Mouse (Mus musculus) stomach, embryonic 16.5 days (tissue): Measurements from ENCODE around the gene Trp53i11. TPM values are rescaled to one million over a fixed set of nuclear protein-coding genes. Genes with fewer than 3 reads are reported as not detected.

Experiments used
- ATAC-seq: fragments of 200-750 bp; cut with Nextera tagmentation; 2 replicates; pipeline ENCODE4 v1.8.0; 2017; ENCODE audit warnings: moderate number of reproducible peaks, moderate TSS enrichment; ENCODE audit not compliant: insufficient read depth, low FRiP score
- H3K27ac ChIP-seq: fragments of 300-500 bp; sonication (generic); 2 replicates; pipeline ENCODE4 v1.5.1; 2014; ENCODE audit warnings: low read length
- H3K27me3 ChIP-seq: fragments of 300-500 bp; sonication (generic); 2 replicates; pipeline ENCODE4 v1.6.1; 2014; ENCODE audit warnings: low read length, control low read depth, mixed read lengths; ENCODE audit not compliant: control insufficient read depth, insufficient read depth
- H3K36me3 ChIP-seq: fragments of 300-500 bp; sonication (generic); 2 replicates; pipeline ENCODE4 v1.6.1; 2014; ENCODE audit warnings: low read length; ENCODE audit not compliant: control insufficient read depth, insufficient read depth
- H3K4me1 ChIP-seq: fragments of 300-500 bp; sonication (generic); 2 replicates; pipeline ENCODE4 v1.6.1; 2014; ENCODE audit warnings: low read length, control low read depth, mixed read lengths; ENCODE audit not compliant: control insufficient read depth, insufficient read depth
- H3K4me2 ChIP-seq: fragments of 300-500 bp; sonication (generic); 2 replicates; pipeline ENCODE4 v1.6.1; 2014; ENCODE audit warnings: low read depth, low read length, mixed read lengths
- H3K4me3 ChIP-seq: fragments of 300-500 bp; sonication (generic); replicated peaks from 2 replicates; pipeline ENCODE4 v1.5.1; 2014; ENCODE audit warnings: mild to moderate bottlenecking, low read length
- H3K9ac ChIP-seq: fragments of 300-500 bp; sonication (generic); 2 replicates; pipeline ENCODE4 v1.6.1; 2014; ENCODE audit warnings: low read length
- H3K9me3 ChIP-seq: fragments of 300-500 bp; sonication (generic); replicated peaks from 2 replicates; pipeline ENCODE4 v1.6.1; 2016; ENCODE audit warnings: low read length, control low read depth; ENCODE audit not compliant: control insufficient read depth
- WGBS: fragments of 180-500 bp; shearing (Covaris S2); extraction: QIAGEN DNeasy Blood & Tissue Kit; methylation state at CpG from one replicate; pipeline ENCODE4 v1.1.7; 2014; 5-methylcytosine and 5-hydroxymethylcytosine counted together
- polyA plus RNA-seq: library from polyadenylated mRNA; unstranded; fragments of >200 nt; fragmentation: Nextera tagmentation; extraction: Ambion mirVana; gene quantifications from 2 replicates; pipeline ENCODE4 v1.2.1, GENCODE M21; 2015

Trp53i11 gene
- polyA plus RNA-seq, 1 experiment from 2014 or later: 34.0 TPM

DNA sequence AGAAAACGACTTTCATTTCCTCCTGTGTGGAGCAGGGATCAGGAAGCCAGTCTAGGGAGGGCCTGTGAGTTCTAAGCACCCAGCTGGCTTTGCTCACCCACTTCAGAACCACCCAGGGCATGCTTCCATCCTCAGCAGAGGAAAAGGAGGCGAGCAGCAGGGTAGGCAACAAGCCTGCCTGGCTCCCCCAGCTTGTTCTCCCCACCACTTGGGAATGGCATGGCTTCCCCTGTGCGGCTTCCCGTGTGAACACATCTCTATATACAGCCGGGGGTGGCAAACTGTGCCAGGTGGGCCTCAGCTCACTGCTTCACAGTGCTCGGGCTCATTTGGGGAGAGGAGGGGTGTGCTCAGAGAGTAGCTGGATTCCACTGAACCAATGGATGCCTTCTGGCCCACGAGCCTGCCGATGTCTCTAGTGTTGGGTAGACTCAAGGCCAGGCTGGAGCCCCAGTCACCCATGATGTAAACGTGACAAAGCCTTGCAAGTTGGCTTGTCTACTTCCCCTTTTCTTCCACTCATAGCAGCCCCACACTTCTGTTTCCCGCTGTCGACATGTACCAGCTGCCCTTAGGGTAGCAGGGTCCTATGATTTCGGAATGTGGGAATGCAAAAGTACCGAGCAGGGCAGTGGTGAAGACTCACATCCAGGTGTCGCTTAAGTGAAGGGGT is 20.5 kb upstream of the Trp53i11 start:
- WGBS: 68% methylated on average over 14 of the region's 14 CpGs
- Histone ChIP-seq H3K9me3 (no peaks in the 10 kb centered on the region), H3K4me3 (no peak overlapping the region), H3K9ac (no peak overlapping the region; the same call in 1 of the 2 replicates), H3K4me1 (peaks cover 25% of the 10 kb centered on the region), H3K36me3 (no peaks in the 10 kb centered on the region), H3K27me3 (no peaks in the 10 kb centered on the region), H3K27ac (no peak overlapping the region), H3K4me2 (no peak overlapping the region)
- no peak for ATAC-seq

DNA sequence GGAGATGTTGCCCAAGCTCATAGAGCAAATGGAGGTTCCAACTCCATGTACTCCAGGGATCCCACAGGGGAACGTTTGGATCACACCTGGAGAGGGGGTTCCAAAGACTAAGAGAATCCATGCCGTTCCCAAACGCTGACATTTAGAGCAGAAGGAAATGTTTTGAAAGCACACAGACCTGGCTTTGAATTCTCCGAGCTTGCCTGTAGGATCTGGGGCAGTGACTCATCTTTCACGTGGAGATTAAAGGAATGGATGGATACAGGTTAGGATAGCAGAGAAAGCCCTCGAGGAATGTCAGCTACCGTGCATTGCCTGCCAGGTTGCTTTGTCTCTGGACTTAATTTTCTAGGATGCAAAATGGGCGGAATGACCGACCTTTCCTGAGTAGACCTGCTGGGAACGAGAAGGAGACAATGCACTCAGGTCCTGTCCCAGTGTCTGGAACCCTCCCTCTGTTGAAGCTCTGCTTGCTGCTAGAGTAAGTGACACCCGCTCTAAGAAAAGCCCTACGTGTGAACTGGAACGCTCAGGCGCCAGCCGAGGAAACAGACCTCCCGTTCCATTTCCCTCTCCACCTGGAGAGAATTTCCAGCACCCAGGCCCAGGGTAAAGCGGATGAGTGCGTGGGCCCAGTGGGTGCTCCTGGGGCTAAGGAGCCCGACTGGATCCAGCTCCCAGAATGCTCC is 17.0 kb upstream of the Trp53i11 start:
- Histone ChIP-seq H3K36me3 (no peaks in the 10 kb centered on the region), H3K4me1 (peaks cover 24% of the 10 kb centered on the region), H3K9me3 (no peaks in the 10 kb centered on the region), H3K27me3 (no peaks in the 10 kb centered on the region), H3K9ac (no peak overlapping the region), H3K4me3 (no peak overlapping the region), H3K27ac (no peak overlapping the region), H3K4me2 (no peak overlapping the region)
- 61% methylated on average over 19 of the region's 19 CpGs for WGBS
- no peak for ATAC-seq

- Histone ChIP-seq H3K27me3 (no peaks in the 10 kb centered on the region), H3K9ac (no peak overlapping the region), H3K27ac (no peak overlapping the region; the same call in 1 of the 2 replicates), H3K4me1 (peaks cover 27% of the 10 kb centered on the region), H3K4me3 (no peak overlapping the region), H3K4me2 (no peak overlapping the region), H3K36me3 (no peaks in the 10 kb centered on the region), H3K9me3 (no peaks in the 10 kb centered on the region)
- ATAC-seq: no peak
- WGBS: 51% methylated on average over 5 of the region's 5 CpGs
Measured at GRCm38 (mm10) chr2:93170845-93171200, 16.5 kb upstream of the Trp53i11 start.

- Histone ChIP-seq H3K4me1 (peaks cover 31% of the 10 kb centered on the region), H3K27me3 (no peaks in the 10 kb centered on the region), H3K27ac (no peak overlapping the region), H3K36me3 (no peaks in the 10 kb centered on the region), H3K9me3 (no peaks in the 10 kb centered on the region), H3K4me3 (no peak overlapping the region), H3K4me2 (no peak overlapping the region), H3K9ac (no peak overlapping the region)
- WGBS: 79% methylated on average over 6 of the region's 6 CpGs
- ATAC-seq: no peak
Measured at GRCm38 (mm10) chr2:93171929-93172328, 15.4 kb upstream of the Trp53i11 start.

DNA sequence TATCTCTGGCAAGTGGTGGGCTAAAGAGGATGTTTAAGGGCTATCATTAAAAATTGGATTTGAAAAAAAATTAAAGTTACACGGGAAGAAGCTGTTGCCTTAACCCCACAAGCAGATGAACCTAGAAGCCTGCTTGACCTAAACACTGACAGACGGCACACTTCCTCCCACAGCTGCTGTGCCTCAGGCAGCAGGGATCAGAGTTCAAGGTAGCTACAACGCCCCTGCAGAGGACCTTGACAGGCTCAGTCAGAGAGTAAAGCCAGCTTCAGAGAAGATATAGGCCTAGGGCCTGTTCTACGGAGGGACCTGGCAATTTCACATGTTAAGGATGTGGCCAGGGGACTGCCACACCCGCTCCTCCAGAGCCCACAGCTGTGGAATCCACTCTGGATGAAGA is 14.9 kb upstream of the Trp53i11 start:
- WGBS: 50% methylated on average over 5 of the region's 5 CpGs
- peaks cover 36% of the 10 kb centered on the region for H3K4me1 ChIP-seq
- no peak overlapping the region for H3K4me3 ChIP-seq
- H3K9ac ChIP-seq: no peak overlapping the region
- no peaks in the 10 kb centered on the region for H3K27me3 ChIP-seq
- no peaks in the 10 kb centered on the region for H3K36me3 ChIP-seq
- H3K4me2 ChIP-seq: no peak overlapping the region
- no peaks in the 10 kb centered on the region for H3K9me3 ChIP-seq
- no peak overlapping the region for H3K27ac ChIP-seq
- ATAC-seq: no peak

- peak overlapping the region; percentile 19; the same call in 1 of the 2 replicates for H3K27ac ChIP-seq
- H3K4me1 ChIP-seq: peaks cover 36% of the 10 kb centered on the region
- H3K4me2 ChIP-seq: no peak overlapping the region
- WGBS: 35% methylated on average over 5 of the region's 5 CpGs
- H3K27me3 ChIP-seq: no peaks in the 10 kb centered on the region
- H3K4me3 ChIP-seq: no peak overlapping the region
- no peaks in the 10 kb centered on the region for H3K9me3 ChIP-seq
- H3K36me3 ChIP-seq: no peaks in the 10 kb centered on the region
- H3K9ac ChIP-seq: no peak overlapping the region
- no peak for ATAC-seq
Measured at GRCm38 (mm10) chr2:93174159-93174558, 13.2 kb upstream of the Trp53i11 start.

DNA sequence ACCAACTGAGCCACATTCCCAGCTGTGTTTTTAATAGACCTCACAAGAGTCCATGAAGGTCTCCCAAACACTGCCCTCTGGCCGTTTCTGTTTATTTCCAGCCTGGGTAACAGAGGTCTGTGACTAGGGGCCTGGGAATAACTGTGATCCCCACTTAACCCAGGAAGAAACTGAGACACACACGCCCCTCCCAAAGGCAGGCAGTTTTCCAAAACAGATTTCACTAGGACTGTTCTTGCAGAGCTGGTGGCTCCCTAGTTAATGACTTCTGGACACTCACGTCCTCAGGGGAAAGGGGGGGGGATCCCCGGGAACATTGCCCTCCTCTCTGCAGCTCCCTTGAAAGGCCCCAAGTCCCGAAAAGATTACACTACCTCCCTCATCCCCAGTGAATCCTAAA is 12.1 kb upstream of the Trp53i11 start:
- H3K9me3 ChIP-seq: no peaks in the 10 kb centered on the region
- H3K4me3 ChIP-seq: no peak overlapping the region
- ATAC-seq: peak; percentile 20; the same call in 1 of the 2 replicates
- H3K27me3 ChIP-seq: no peaks in the 10 kb centered on the region; the same call in 1 of the 2 replicates
- WGBS: 34% methylated on average over 5 of the region's 5 CpGs
- H3K9ac ChIP-seq: no peak overlapping the region
- H3K4me1 ChIP-seq: peaks cover 39% of the 10 kb centered on the region
- peak overlapping the region; percentile 34; the same call in 1 of the 2 replicates for H3K27ac ChIP-seq
- no peaks in the 10 kb centered on the region for H3K36me3 ChIP-seq
- H3K4me2 ChIP-seq: no peak overlapping the region

DNA sequence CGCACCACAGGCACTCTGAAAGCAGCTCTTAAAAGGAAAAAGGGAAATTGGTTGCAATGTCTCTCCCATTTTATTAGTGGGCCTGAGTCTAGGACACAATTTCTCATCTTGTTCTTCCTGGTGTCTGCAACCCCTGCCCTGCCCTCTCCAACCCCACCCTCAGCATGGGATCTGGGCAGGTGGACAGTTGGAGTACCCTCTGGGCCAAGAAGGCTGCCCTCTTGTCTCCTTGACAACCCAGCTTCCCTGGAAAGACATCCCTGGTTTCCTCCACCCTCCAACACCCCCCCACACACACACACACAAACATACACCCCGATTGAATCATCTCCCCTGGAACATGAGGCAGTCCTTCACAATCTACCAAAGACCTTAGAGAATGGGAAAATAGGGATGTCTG is 11.6 kb upstream of the Trp53i11 start:
- no peak for ATAC-seq
- Histone ChIP-seq H3K9ac (no peak overlapping the region), H3K4me3 (no peak overlapping the region), H3K36me3 (no peaks in the 10 kb centered on the region), H3K27me3 (no peaks in the 10 kb centered on the region; the same call in 1 of the 2 replicates), H3K4me2 (no peak overlapping the region), H3K4me1 (peaks cover 35% of the 10 kb centered on the region), H3K27ac (0 out of 2 replicates have a peak overlapping the region, but pooled peaks have one; percentile 8), H3K9me3 (no peaks in the 10 kb centered on the region)
- 63% methylated on average over 2 of the region's 2 CpGs for WGBS

GRCm38 (mm10) chr2:93176193-93176798 is 11.1 kb upstream of the Trp53i11 start:
- WGBS: 37% methylated on average over 4 of the region's 4 CpGs
- Histone ChIP-seq H3K4me2 (peak overlapping the region; percentile 33; the same call in 1 of the 2 replicates), H3K27me3 (no peaks in the 10 kb centered on the region; the same call in 1 of the 2 replicates), H3K9ac (peak overlapping the region; percentile 36; the same call in 1 of the 2 replicates), H3K4me1 (peaks cover 35% of the 10 kb centered on the region), H3K4me3 (no peak overlapping the region), H3K27ac (0 out of 2 replicates have a peak overlapping the region, but pooled peaks have one; percentile 8), H3K9me3 (no peaks in the 10 kb centered on the region), H3K36me3 (no peaks in the 10 kb centered on the region)
- no peak for ATAC-seq
